Mouse (Mus musculus) myocyte (in vitro differentiated cells): ENCODE measurements at regions not wholly inside any gene's neighbourhood (a gene's known extent, or its start where the extent isn't known, plus 50 kb on each side); places are given as distances from the start of the nearest gene placed in this dataset.

ENCODE experiments used
- H3K27me3 ChIP-seq: one replicate; pipeline ENCODE4 v1.6.1; 2011; ENCODE audit not compliant: control insufficient read depth, insufficient read depth, insufficient read length
- H3K36me3 ChIP-seq: one replicate; pipeline ENCODE4 v1.6.1; 2011; ENCODE audit not compliant: control insufficient read depth, insufficient read depth
- H3K4me2 ChIP-seq: one replicate; pipeline ENCODE4 v1.6.1; 2011; ENCODE audit warnings: low read depth, control low read depth
- H3K4me3 ChIP-seq: one replicate; pipeline ENCODE4 v1.5.1; 2011; ENCODE audit warnings: mild to moderate bottlenecking, control low read depth, moderate library complexity
- H3K79me2 ChIP-seq: one replicate; pipeline ENCODE4 v1.6.1; 2011; ENCODE audit not compliant: control insufficient read depth, insufficient read depth
- H3ac ChIP-seq: one replicate; pipeline ENCODE4 v1.6.1; 2011; ENCODE audit not compliant: control insufficient read depth, insufficient read length
- CEBPB ChIP-seq: IDR thresholded peaks from 2 replicates; pipeline ENCODE4 v1.6.1; 2011; ENCODE audit warnings: mild to moderate bottlenecking, moderate library complexity; ENCODE audit not compliant: poor library complexity, insufficient read depth, severe bottlenecking
- E2F4 ChIP-seq: IDR thresholded peaks from one replicate; pipeline ENCODE4 v1.6.1; 2011; ENCODE audit warnings: mild to moderate bottlenecking, control low read depth, moderate library complexity; ENCODE audit not compliant: insufficient read depth
- MAX ChIP-seq: IDR thresholded peaks from one replicate; pipeline ENCODE4 v1.6.1; 2011; ENCODE audit warnings: low read depth, mild to moderate bottlenecking, control low read depth
- MYOD1 ChIP-seq, 3 experiments: IDR thresholded peaks; one replicate each; pipeline ENCODE4 v1.6.1; 2011; ENCODE audit warnings: control low read depth in 2 of 3, low read depth in 2 of 3, mild to moderate bottlenecking in 2 of 3, moderate library complexity in 1 of 3; ENCODE audit not compliant: insufficient read length in 2 of 3, control insufficient read depth in 1 of 3
- MYOG ChIP-seq, 3 experiments: IDR thresholded peaks; one replicate each; pipeline ENCODE4 v1.6.1; 2011; ENCODE audit warnings: control low read depth in 2 of 3, low read depth in 2 of 3, mild to moderate bottlenecking in 2 of 3; ENCODE audit not compliant: insufficient read length in 2 of 3, control insufficient read depth in 1 of 3, insufficient read depth in 1 of 3
- POLR2A ChIP-seq: IDR thresholded peaks from one replicate; pipeline ENCODE4 v1.6.1; 2011; ENCODE audit warnings: low read depth, mild to moderate bottlenecking, control low read depth, moderate library complexity; ENCODE audit not compliant: insufficient read length
- POLR2AphosphoS2 ChIP-seq: IDR thresholded peaks from one replicate; pipeline ENCODE4 v1.6.1; 2011; ENCODE audit warnings: low read depth, control low read depth; ENCODE audit not compliant: insufficient read length
- REST ChIP-seq: IDR thresholded peaks from one replicate; pipeline ENCODE4 v1.6.1; 2011; ENCODE audit warnings: mild to moderate bottlenecking, control low read depth, moderate library complexity; ENCODE audit not compliant: insufficient read depth, insufficient read length
- SRF ChIP-seq: IDR thresholded peaks from one replicate; pipeline ENCODE4 v1.6.1; 2011; ENCODE audit warnings: low read depth; ENCODE audit not compliant: control insufficient read depth, insufficient read length
- TCF12 ChIP-seq: IDR thresholded peaks from one replicate; pipeline ENCODE4 v1.6.1; 2011; ENCODE audit warnings: mild to moderate bottlenecking, control low read depth; ENCODE audit not compliant: poor library complexity, insufficient read depth, severe bottlenecking
- TCF3 ChIP-seq: IDR thresholded peaks from one replicate; pipeline ENCODE4 v1.6.1; 2011; ENCODE audit warnings: low read depth, control low read depth; ENCODE audit not compliant: insufficient read length
- USF1 ChIP-seq: IDR thresholded peaks from one replicate; pipeline ENCODE4 v1.6.1; 2011; ENCODE audit warnings: low read depth, mild to moderate bottlenecking, control low read depth, moderate library complexity

DNA sequence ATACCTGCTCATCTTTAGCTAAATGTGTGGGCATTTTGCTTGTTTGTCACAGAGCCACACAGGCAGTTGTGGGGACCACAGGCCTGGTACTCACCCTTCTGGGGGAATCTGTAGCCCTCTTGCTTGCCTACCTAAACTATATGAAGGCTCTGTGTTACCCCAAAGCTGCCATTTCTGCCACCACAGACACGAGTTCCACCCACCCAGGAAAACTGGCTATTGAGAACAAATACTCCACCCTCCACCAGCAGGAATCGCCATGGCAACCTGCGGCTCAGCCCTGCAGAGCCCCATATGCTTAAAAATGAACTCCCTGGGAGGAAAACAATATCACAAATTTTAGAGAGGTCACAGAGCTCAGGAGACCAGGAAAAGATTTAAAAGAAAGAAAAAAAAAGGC, 76.0 kb upstream of the Ywhaq start:
- Histone ChIP-seq H3ac (no peak overlapping the region), H3K36me3 (no peaks in the 10 kb centered on the region), H3K4me2 (no peak overlapping the region), H3K4me3 (no peak overlapping the region), H3K27me3 (no peaks in the 10 kb centered on the region), H3K79me2 (no peaks in the 10 kb centered on the region)
- TF ChIP-seq TCF12, result no peak
- TF ChIP-seq MYOG (IDR thresholded peaks at IDR 0.05; ENCODE audit: control insufficient read depth in 1 of 3, insufficient read depth in 1 of 3, insufficient read length in 2 of 3, low read depth in 2 of 3), result no peak
- no peak for TF ChIP-seq POLR2AphosphoS2
- no peak for TF ChIP-seq E2F4

DNA sequence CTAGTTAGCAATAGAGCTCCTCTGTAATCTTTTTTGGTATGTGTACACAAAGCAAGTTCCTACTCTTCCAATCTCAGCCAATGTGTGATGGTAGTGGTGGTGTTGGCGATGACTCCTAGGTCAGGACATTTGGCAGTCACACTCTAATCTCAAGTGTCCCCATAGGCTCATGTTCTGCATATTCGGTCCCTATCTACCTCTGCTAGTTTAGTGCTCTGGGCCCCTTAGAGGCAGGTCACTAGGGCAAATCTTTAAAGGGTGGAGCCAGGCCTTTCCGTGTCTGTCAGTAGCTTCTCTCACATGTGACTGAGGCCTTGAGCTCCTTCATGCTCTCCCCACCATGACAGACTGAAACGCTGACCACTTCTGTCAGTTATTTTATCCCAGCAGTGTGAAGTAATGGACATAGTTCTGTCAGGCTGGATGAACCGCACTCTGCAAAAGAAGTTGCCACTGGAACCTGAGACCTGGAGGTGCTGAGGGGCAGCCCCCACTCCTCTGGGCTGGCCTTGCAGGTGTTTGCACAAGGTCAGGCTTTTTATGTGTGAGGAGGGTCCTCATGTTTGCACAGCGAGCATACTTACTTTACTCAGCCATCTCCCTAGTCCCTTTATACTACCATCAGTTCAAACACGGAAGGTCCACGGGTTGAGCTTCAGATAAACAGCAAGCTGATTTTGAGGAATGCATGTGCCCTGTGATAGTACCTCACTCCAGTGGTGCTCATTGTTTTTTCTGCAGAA, 75.3 kb upstream of the Ywhaq start:
- H3K79me2 ChIP-seq, result no peaks in the 10 kb centered on the region
- H3ac ChIP-seq, result no peak overlapping the region
- H3K4me2 ChIP-seq, result no peak overlapping the region
- no peak overlapping the region for H3K4me3 ChIP-seq
- no peaks in the 10 kb centered on the region for H3K27me3 ChIP-seq
- TF ChIP-seq POLR2AphosphoS2, result no peak
- no peak for TF ChIP-seq MAX
- TF ChIP-seq POLR2A, result no peak
- TF ChIP-seq MYOD1 (IDR thresholded peaks at IDR 0.05; ENCODE audit: control insufficient read depth in 1 of 3, insufficient read length in 2 of 3, low read depth in 2 of 3), result no peak
- TF ChIP-seq SRF, result no peak
- TF ChIP-seq CEBPB, result no peak
- no peak for TF ChIP-seq REST
- no peak for TF ChIP-seq TCF3
- TF ChIP-seq USF1, result no peak
- TF ChIP-seq MYOG (IDR thresholded peaks at IDR 0.05; ENCODE audit: control insufficient read depth in 1 of 3, insufficient read depth in 1 of 3, insufficient read length in 2 of 3, low read depth in 2 of 3), result no peak
- TF ChIP-seq E2F4, result no peak
- TF ChIP-seq TCF12, result no peak
- H3K36me3 ChIP-seq, result no peaks in the 10 kb centered on the region

DNA sequence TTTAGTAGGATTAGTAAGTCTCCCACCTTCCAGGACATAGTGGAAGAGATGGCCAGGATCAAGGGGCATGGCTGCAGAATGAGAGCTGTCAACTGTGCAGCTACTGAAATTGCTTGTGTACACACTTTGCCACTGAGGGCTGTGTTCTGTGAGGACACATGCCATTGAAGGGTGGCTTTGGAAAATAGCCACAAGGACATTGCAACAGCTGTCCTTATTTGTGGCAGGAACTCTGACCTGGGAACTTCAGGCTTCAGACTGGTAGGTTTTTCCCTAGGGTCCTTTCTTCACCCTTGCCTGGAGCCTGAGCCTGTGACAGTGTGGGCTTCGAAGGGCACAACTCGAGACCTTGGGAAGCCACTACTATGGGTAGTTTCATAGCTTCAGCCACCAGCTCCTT, 64.2 kb upstream of the Ywhaq start:
- TF ChIP-seq CEBPB (no peak), POLR2A (no peak), TCF3 (no peak), USF1 (no peak), REST (no peak)
- Histone ChIP-seq H3ac (no peak overlapping the region), H3K79me2 (no peaks in the 10 kb centered on the region), H3K4me3 (no peak overlapping the region), H3K4me2 (no peak overlapping the region), H3K36me3 (no peaks in the 10 kb centered on the region), H3K27me3 (no peaks in the 10 kb centered on the region)

DNA sequence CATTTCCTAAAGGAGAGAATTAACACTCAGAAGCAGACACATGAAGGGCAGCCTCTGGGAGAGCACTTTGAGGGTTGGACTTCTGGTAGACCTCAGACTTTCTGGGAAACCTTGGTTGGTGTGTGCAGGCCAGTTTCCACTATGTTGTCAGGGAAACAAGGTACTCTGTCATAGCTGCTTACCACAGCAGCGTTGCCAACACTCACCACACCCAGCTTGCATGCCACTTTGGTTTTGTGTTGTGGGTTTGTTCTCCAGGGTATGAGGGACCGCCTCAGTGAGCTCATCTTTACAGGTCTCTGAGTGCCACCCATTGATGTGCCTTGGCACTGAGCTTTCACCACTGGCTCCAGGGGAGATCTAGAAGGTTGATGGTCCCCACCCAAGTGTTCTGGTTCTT, 62.8 kb upstream of the Ywhaq start:
- no peak overlapping the region for H3K4me3 ChIP-seq
- H3ac ChIP-seq, result no peak overlapping the region
- H3K79me2 ChIP-seq, result no peaks in the 10 kb centered on the region
- H3K27me3 ChIP-seq, result no peaks in the 10 kb centered on the region
- H3K36me3 ChIP-seq, result no peaks in the 10 kb centered on the region
- H3K4me2 ChIP-seq, result no peak overlapping the region
- TF ChIP-seq POLR2AphosphoS2 (no peak), MAX (no peak), TCF12 (no peak), SRF (no peak), REST (no peak), TCF3 (no peak), CEBPB (no peak), MYOD1 (IDR thresholded peaks at IDR 0.05; ENCODE audit: control insufficient read depth in 1 of 3, insufficient read length in 2 of 3, low read depth in 2 of 3) (no peak), MYOG (IDR thresholded peaks at IDR 0.05; ENCODE audit: control insufficient read depth in 1 of 3, insufficient read depth in 1 of 3, insufficient read length in 2 of 3, low read depth in 2 of 3) (no peak), USF1 (no peak), E2F4 (no peak), POLR2A (no peak)

DNA sequence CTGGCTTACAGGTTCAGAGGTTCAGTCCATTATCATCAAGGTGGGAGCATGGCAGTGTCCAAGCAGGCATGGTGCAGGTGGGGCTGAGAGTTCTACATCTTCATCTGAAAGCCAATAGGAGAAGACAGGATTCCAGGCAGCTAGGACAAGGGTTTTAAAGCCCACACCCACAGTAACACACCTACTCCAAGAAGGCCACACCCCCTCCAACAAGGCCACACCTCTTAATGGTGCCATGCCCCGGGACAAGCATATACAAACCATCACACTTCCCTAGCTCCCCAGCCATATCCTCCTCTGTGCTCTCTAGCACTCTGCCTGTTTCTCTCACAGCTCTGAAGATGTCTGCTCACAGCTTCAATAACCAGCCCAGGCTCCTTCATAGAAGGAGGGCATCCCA, 61.8 kb upstream of the Ywhaq start:
- Histone ChIP-seq H3K4me3 (no peak overlapping the region), H3K36me3 (no peaks in the 10 kb centered on the region)
- TF ChIP-seq SRF (no peak), REST (no peak), E2F4 (no peak), POLR2AphosphoS2 (no peak), TCF12 (no peak), MYOG (IDR thresholded peaks at IDR 0.05; ENCODE audit: control insufficient read depth in 1 of 3, insufficient read depth in 1 of 3, insufficient read length in 2 of 3, low read depth in 2 of 3) (no peak), USF1 (no peak), MYOD1 (IDR thresholded peaks at IDR 0.05; ENCODE audit: control insufficient read depth in 1 of 3, insufficient read length in 2 of 3, low read depth in 2 of 3) (no peak), CEBPB (no peak), TCF3 (no peak), POLR2A (no peak), MAX (no peak)

More for the DNA sequence above, 61.8 kb upstream of the Ywhaq start:
- Histone ChIP-seq H3ac (no peak overlapping the region), H3K27me3 (no peaks in the 10 kb centered on the region), H3K4me2 (no peak overlapping the region), H3K79me2 (no peaks in the 10 kb centered on the region)
